Mouse (Mus musculus): ENCODE measurements at regions not wholly inside any gene's neighbourhood (a gene's known extent, or its start where the extent isn't known, plus 50 kb on each side); places are given as distances from the start of the nearest gene placed in this dataset.

- TF ChIP-seq CTCF (conservative IDR thresholded peaks at IDR 0.05 in 1 of 2, IDR thresholded peaks at IDR 0.05 in 1 of 2; ENCODE audit: low read depth in 2 of 2, low read length in 2 of 2), result no peak
- no peak for TF ChIP-seq GABPA (IDR thresholded peaks at IDR 0.05; ENCODE audit: insufficient replicate concordance, low read depth, low read length)
- no peak for TF ChIP-seq POLR2A (IDR thresholded peaks at IDR 0.05; ENCODE audit: low read depth, low read length)
- TF ChIP-seq SIN3A (IDR thresholded peaks at IDR 0.05; ENCODE audit: low read length), result no peak
- no peak for TF ChIP-seq USF1 (IDR thresholded peaks at IDR 0.05; ENCODE audit: low read depth, low read length)
- no peak for TF ChIP-seq POLR2AphosphoS2 (IDR thresholded peaks at IDR 0.05; ENCODE audit: low read depth, low read length)
- no peak for TF ChIP-seq TCF12 (IDR thresholded peaks at IDR 0.05; ENCODE audit: low read depth, low read length)
- TF ChIP-seq TBP (conservative IDR thresholded peaks at IDR 0.05; ENCODE audit: low read depth, low read length), result no peak
- no peak for TF ChIP-seq USF2 (conservative IDR thresholded peaks at IDR 0.05; ENCODE audit: low read depth, low read length)
- no peak for TF ChIP-seq MAZ (IDR thresholded peaks at IDR 0.05; ENCODE audit: low read depth, low read length)
- TF ChIP-seq ZC3H11A (IDR thresholded peaks at IDR 0.05; ENCODE audit: low read depth, low read length), result no peak
- no peak for TF ChIP-seq KAT2A (IDR thresholded peaks at IDR 0.05; ENCODE audit: insufficient replicate concordance, low read length)
- TF ChIP-seq MXI1 (IDR thresholded peaks at IDR 0.05; ENCODE audit: low read depth, low read length), result no peak
- TF ChIP-seq RCOR1 (conservative IDR thresholded peaks at IDR 0.05; ENCODE audit: low read depth, low read length), result no peak
Observed at GRCm38 (mm10) chr4:55882541-55882940, 350.3 kb upstream of the Klf4 start.

All from CH12.LX (cell line).